Comparison of ENCODE assay signal across 8 mouse cellular contexts in genomic region chr3:95315094-95315843, GRCm38 (mm10). TPM values are rescaled to one million over a fixed set of nuclear protein-coding genes. Genes with fewer than 3 reads are reported as not detected.
DNase-seq lines count a peak whose midpoint lies in the region; ATAC-seq and TF ChIP-seq lines count a peak whose summit lies in the region.

No protein-coding gene starts in this region.

- under 1% methylated on average over 71 of the region's 71 CpGs for WGBS in heart, embryonic 13.5 days
- under 1% methylated on average over 67 of the region's 71 CpGs for WGBS in liver, postnatal 0 days (ENCODE audit: insufficient replicate concordance)
- WGBS in neural tube, embryonic 13.5 days, result under 1% methylated on average over 69 of the region's 71 CpGs

- peaks cover 61% of the 10 kb centered on the region for H3K4me1 ChIP-seq in heart, embryonic 13.5 days
- peaks cover 54% of the 10 kb centered on the region for H3K4me1 ChIP-seq in liver, postnatal 0 days (ENCODE audit: insufficient read depth)
- H3K4me1 ChIP-seq in neural tube, embryonic 13.5 days (replicated peaks), result peaks cover 42% of the 10 kb centered on the region

- peaks cover 9% of the 10 kb centered on the region for H3K36me3 ChIP-seq in heart, embryonic 13.5 days
- H3K36me3 ChIP-seq in liver, postnatal 0 days (replicated peaks; ENCODE audit: insufficient read depth, low read length), result peaks cover 3% of the 10 kb centered on the region
- H3K36me3 ChIP-seq in neural tube, embryonic 13.5 days, result peaks cover 6% of the 10 kb centered on the region; the same call in 1 of the 2 replicates

- no peaks in the 10 kb centered on the region for H3K9me3 ChIP-seq in heart, embryonic 13.5 days
- no peaks in the 10 kb centered on the region for H3K9me3 ChIP-seq in liver, postnatal 0 days (ENCODE audit: low read length)
- no peaks in the 10 kb centered on the region for H3K9me3 ChIP-seq in neural tube, embryonic 13.5 days

- H3K27me3 ChIP-seq in heart, embryonic 13.5 days (replicated peaks), result no peaks in the 10 kb centered on the region
- H3K27me3 ChIP-seq in liver, postnatal 0 days (ENCODE audit: insufficient read depth, low read length), result no peaks in the 10 kb centered on the region
- no peaks in the 10 kb centered on the region for H3K27me3 ChIP-seq in neural tube, embryonic 13.5 days

- peak; percentile 77 for ATAC-seq in erythroblast, adult 5-6 weeks (replicated peaks; ENCODE audit: low FRiP score, poor library complexity, severe bottlenecking)
- ATAC-seq in heart, embryonic 13.5 days (ENCODE audit: extremely low read depth, insufficient number of reproducible peaks, low FRiP score, low TSS enrichment), result peak; percentile 90
- peak; percentile 86 for ATAC-seq in liver, postnatal 0 days
- peak; percentile 94 for ATAC-seq in neural tube, embryonic 13.5 days (ENCODE audit: low read depth)

- peak overlapping the region; percentile 97 for H3K9ac ChIP-seq in heart, embryonic 13.5 days
- peak overlapping the region; percentile 94 for H3K9ac ChIP-seq in liver, postnatal 0 days (replicated peaks)
- H3K9ac ChIP-seq in neural tube, embryonic 13.5 days, result peak overlapping the region; percentile 98

- TF ChIP-seq EP300 in liver, postnatal 0 days (IDR thresholded peaks at IDR 0.05; ENCODE audit: low read depth), result no peak

- peak; percentile 69 for TF ChIP-seq CTCF in liver, postnatal 0 days (IDR thresholded peaks at IDR 0.05; ENCODE audit: low read depth)

- H3K4me3 ChIP-seq in heart, embryonic 13.5 days, result peak overlapping the region; percentile 79
- H3K4me3 ChIP-seq in liver, postnatal 0 days (ENCODE audit: low read depth, low read length), result peak overlapping the region; percentile 78
- H3K4me3 ChIP-seq in neural tube, embryonic 13.5 days, result peak overlapping the region; percentile 88

- peak overlapping the region; percentile 96 for H3K27ac ChIP-seq in heart, embryonic 13.5 days (replicated peaks)
- H3K27ac ChIP-seq in liver, postnatal 0 days (ENCODE audit: low read depth), result peak overlapping the region; percentile 96
- H3K27ac ChIP-seq in neural tube, embryonic 13.5 days (replicated peaks), result peak overlapping the region; percentile 92

- peak; percentile 91 for DNase-seq in CD4-positive helper T cell, adult 2 months (ENCODE audit: low read depth, low spot score)
- peak; percentile 85 to 90 for DNase-seq in adrenal gland, postnatal 4 days (ENCODE audit: low spot score in 2 of 2)
- peak; percentile 96 for DNase-seq in kidney, postnatal 10 days
- DNase-seq in liver, postnatal 0 days, result peak; percentile 95
- peak; percentile 39 for DNase-seq in telencephalon, adult 2 months (ENCODE audit: low read depth, low spot score)

- peak overlapping the region; percentile 88 for H3K4me2 ChIP-seq in heart, embryonic 13.5 days
- peak overlapping the region; percentile 87 for H3K4me2 ChIP-seq in liver, postnatal 0 days (ENCODE audit: low read depth, low read length)
- H3K4me2 ChIP-seq in neural tube, embryonic 13.5 days, result peak overlapping the region; percentile 81

RNA-seq across cellular contexts. Expression of gene Cers2, which starts 0.7 kb away (rescaled TPM):
- total RNA-seq in adrenal gland, postnatal 4 days (2021), result 100 to 1,000 TPM; 145 to 147 TPM
- total RNA-seq in erythroblast, adult 5-6 weeks (2015; ENCODE audit: low replicate concordance), result 45.1 and 45.2 TPM in 2 replicates
- 26.8 and 31.9 TPM in 2 replicates for total RNA-seq in erythroblast, adult 5-6 weeks (2017; ENCODE audit: low replicate concordance)
- 128 and 140 TPM in 2 replicates for polyA plus RNA-seq in heart, embryonic 13.5 days (2015; fragmentation: Nextera tagmentation; extraction: Ambion mirVana)
- polyA plus RNA-seq in liver, postnatal 0 days (2015; fragmentation: Nextera tagmentation; extraction: Ambion mirVana), result 124 and 125 TPM in 2 replicates
- 96.7 and 104 TPM in 2 replicates for polyA plus RNA-seq in neural tube, embryonic 13.5 days (2015; fragmentation: Nextera tagmentation; extraction: Ambion mirVana)

RNA-seq across cellular contexts. Expression of gene Anxa9, which starts 8.3 kb away (rescaled TPM):
- 1 to 10 TPM; 1.1 to 1.3 TPM for total RNA-seq in adrenal gland, postnatal 4 days (2021)
- total RNA-seq in erythroblast, adult 5-6 weeks (2015; ENCODE audit: low replicate concordance), result 2.7 and 3.3 TPM in 2 replicates
- total RNA-seq in erythroblast, adult 5-6 weeks (2017; ENCODE audit: low replicate concordance), result 0.98 and 2.1 TPM in 2 replicates
- polyA plus RNA-seq in heart, embryonic 13.5 days (2015; fragmentation: Nextera tagmentation; extraction: Ambion mirVana), result 0.90 and 1.1 TPM in 2 replicates
- 1.2 TPM in 2 replicates for polyA plus RNA-seq in liver, postnatal 0 days (2015; fragmentation: Nextera tagmentation; extraction: Ambion mirVana)
- polyA plus RNA-seq in neural tube, embryonic 13.5 days (2015; fragmentation: Nextera tagmentation; extraction: Ambion mirVana), result 0.26 and 0.57 TPM in 2 replicates

RNA-seq across cellular contexts. Expression of gene Prune1, which starts 33.4 kb away (rescaled TPM):
- 10 to 100 TPM; 31.6 to 32.7 TPM for total RNA-seq in adrenal gland, postnatal 4 days (2021)
- 3.3 and 7.5 TPM in 2 replicates for total RNA-seq in erythroblast, adult 5-6 weeks (2015; ENCODE audit: low replicate concordance)
- 2.6 and 4.4 TPM in 2 replicates for total RNA-seq in erythroblast, adult 5-6 weeks (2017; ENCODE audit: low replicate concordance)
- polyA plus RNA-seq in heart, embryonic 13.5 days (2015; fragmentation: Nextera tagmentation; extraction: Ambion mirVana), result 24.5 and 26.0 TPM in 2 replicates
- 10.6 and 10.7 TPM in 2 replicates for polyA plus RNA-seq in liver, postnatal 0 days (2015; fragmentation: Nextera tagmentation; extraction: Ambion mirVana)
- polyA plus RNA-seq in neural tube, embryonic 13.5 days (2015; fragmentation: Nextera tagmentation; extraction: Ambion mirVana), result 46.3 and 47.1 TPM in 2 replicates

RNA-seq across cellular contexts. Expression of gene Mindy1, which starts 34.1 kb away (rescaled TPM):
- total RNA-seq in adrenal gland, postnatal 4 days (2021), result 100 to 1,000 TPM; 127 to 130 TPM
- 23.2 and 27.4 TPM in 2 replicates for total RNA-seq in erythroblast, adult 5-6 weeks (2015; ENCODE audit: low replicate concordance)
- total RNA-seq in erythroblast, adult 5-6 weeks (2017; ENCODE audit: low replicate concordance), result 17.7 and 28.2 TPM in 2 replicates
- 24.3 TPM in 2 replicates for polyA plus RNA-seq in heart, embryonic 13.5 days (2015; fragmentation: Nextera tagmentation; extraction: Ambion mirVana)
- 41.4 and 42.8 TPM in 2 replicates for polyA plus RNA-seq in liver, postnatal 0 days (2015; fragmentation: Nextera tagmentation; extraction: Ambion mirVana)
- polyA plus RNA-seq in neural tube, embryonic 13.5 days (2015; fragmentation: Nextera tagmentation; extraction: Ambion mirVana), result 49.3 and 52.7 TPM in 2 replicates

RNA-seq across cellular contexts. Expression of gene Setdb1, which starts 41.7 kb away (rescaled TPM):
- 10 to 100 TPM; 39.0 to 41.1 TPM for total RNA-seq in adrenal gland, postnatal 4 days (2021)
- 6.1 and 20.6 TPM in 2 replicates for total RNA-seq in erythroblast, adult 5-6 weeks (2015; ENCODE audit: low replicate concordance)
- 6.6 and 7.5 TPM in 2 replicates for total RNA-seq in erythroblast, adult 5-6 weeks (2017; ENCODE audit: low replicate concordance)
- polyA plus RNA-seq in heart, embryonic 13.5 days (2015; fragmentation: Nextera tagmentation; extraction: Ambion mirVana), result 20.1 and 21.2 TPM in 2 replicates
- 6.3 and 6.6 TPM in 2 replicates for polyA plus RNA-seq in liver, postnatal 0 days (2015; fragmentation: Nextera tagmentation; extraction: Ambion mirVana)
- polyA plus RNA-seq in neural tube, embryonic 13.5 days (2015; fragmentation: Nextera tagmentation; extraction: Ambion mirVana), result 43.0 and 44.6 TPM in 2 replicates

Comparison
In these comparisons a context has a peak if more than half of its experiments do, and no peak if none do; other contexts are left out.
1. Peak in every context shown above with its lines: DNase-seq, ATAC-seq, H3K4me3 ChIP-seq and H3K27ac ChIP-seq.
2. DNase-seq: peak in every context shown above with its lines; median percentile 96 in kidney, postnatal 10 days; 95 in liver, postnatal 0 days; 91 in CD4-positive helper T cell, adult 2 months; 88 in adrenal gland, postnatal 4 days; 39 in telencephalon, adult 2 months.